Mouse (Mus musculus) hindbrain, embryonic 15.5 days (tissue): ENCODE data around the gene Fam20a. TPM values are rescaled to one million over a fixed set of nuclear protein-coding genes. Genes with fewer than 3 reads are reported as not detected.

Experiments
- ATAC-seq: fragments of 200-750 bp; cut with Nextera tagmentation; 2 replicates; pipeline ENCODE4 v1.8.0; 2017; ENCODE audit warnings: low read depth, moderate number of reproducible peaks, moderate TSS enrichment; ENCODE audit not compliant: low FRiP score
- H3K27ac ChIP-seq: fragments of 300-500 bp; sonication (generic); replicated peaks from 2 replicates; pipeline ENCODE4 v1.5.1; 2015; ENCODE audit warnings: mild to moderate bottlenecking, inconsistent platforms
- H3K27me3 ChIP-seq: fragments of 300-500 bp; sonication (generic); 2 replicates; pipeline ENCODE4 v1.6.1; 2015; ENCODE audit warnings: control low read depth, inconsistent platforms
- H3K36me3 ChIP-seq: fragments of 300-500 bp; sonication (generic); 2 replicates; pipeline ENCODE4 v1.6.1; 2015; ENCODE audit warnings: control low read depth, inconsistent platforms
- H3K4me1 ChIP-seq: fragments of 300-500 bp; sonication (generic); replicated peaks from 2 replicates; pipeline ENCODE4 v1.6.1; 2015; ENCODE audit warnings: control low read depth, inconsistent platforms
- H3K4me2 ChIP-seq: fragments of 300-500 bp; sonication (generic); 2 replicates; pipeline ENCODE4 v1.6.1; 2015; ENCODE audit warnings: moderate library complexity, mild to moderate bottlenecking, inconsistent platforms
- H3K4me3 ChIP-seq: fragments of 300-500 bp; sonication (generic); 2 replicates; pipeline ENCODE4 v1.5.1; 2015; ENCODE audit warnings: mild to moderate bottlenecking, inconsistent platforms
- H3K9ac ChIP-seq: fragments of 300-500 bp; sonication (generic); 2 replicates; pipeline ENCODE4 v1.6.1; 2015; ENCODE audit warnings: inconsistent platforms
- H3K9me3 ChIP-seq: fragments of 300-500 bp; sonication (generic); 2 replicates; pipeline ENCODE4 v1.6.1; 2016; ENCODE audit warnings: control low read depth, inconsistent platforms
- WGBS: fragments of 180-500 bp; shearing (Covaris S2); methylation state at CpG from one replicate; pipeline ENCODE4 v1.1.7; 2015; 5-methylcytosine and 5-hydroxymethylcytosine counted together
- polyA plus RNA-seq: library from polyadenylated mRNA; unstranded; fragments of >200 nt; fragmentation: Nextera tagmentation; extraction: Ambion mirVana; gene quantifications from 2 replicates; pipeline ENCODE4 v1.2.1, GENCODE M21; 2015

The Fam20a gene
- polyA plus RNA-seq, 1 experiment from 2014 or later: 5.5 TPM

DNA sequence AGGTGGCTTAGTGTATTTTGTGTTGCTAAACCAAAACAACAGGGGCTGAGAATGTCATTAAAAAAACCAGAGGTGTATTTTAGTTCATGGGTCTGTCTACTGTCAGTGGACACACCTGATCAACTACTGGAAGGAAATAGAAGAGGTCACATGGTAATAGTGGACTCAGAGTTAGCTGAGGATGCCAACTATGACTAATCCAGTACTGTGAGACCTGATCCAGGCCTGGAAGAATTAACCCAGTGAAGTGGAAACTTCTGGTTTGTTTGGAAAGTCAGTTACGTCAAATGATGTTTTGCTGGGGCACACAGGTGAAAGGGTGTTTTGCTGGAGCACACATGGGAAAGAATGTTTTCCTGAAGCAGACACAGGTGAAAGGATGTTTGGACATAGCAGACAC is 12.3 kb upstream of the Fam20a start:
- Histone ChIP-seq H3K4me1 (no peaks in the 10 kb centered on the region), H3K27ac (no peak overlapping the region), H3K9me3 (no peaks in the 10 kb centered on the region), H3K36me3 (no peaks in the 10 kb centered on the region), H3K4me3 (no peak overlapping the region), H3K27me3 (no peaks in the 10 kb centered on the region), H3K4me2 (no peak overlapping the region), H3K9ac (no peak overlapping the region)
- no peak for ATAC-seq
- WGBS: 92% methylated on average over 1 of the region's 1 CpGs

DNA sequence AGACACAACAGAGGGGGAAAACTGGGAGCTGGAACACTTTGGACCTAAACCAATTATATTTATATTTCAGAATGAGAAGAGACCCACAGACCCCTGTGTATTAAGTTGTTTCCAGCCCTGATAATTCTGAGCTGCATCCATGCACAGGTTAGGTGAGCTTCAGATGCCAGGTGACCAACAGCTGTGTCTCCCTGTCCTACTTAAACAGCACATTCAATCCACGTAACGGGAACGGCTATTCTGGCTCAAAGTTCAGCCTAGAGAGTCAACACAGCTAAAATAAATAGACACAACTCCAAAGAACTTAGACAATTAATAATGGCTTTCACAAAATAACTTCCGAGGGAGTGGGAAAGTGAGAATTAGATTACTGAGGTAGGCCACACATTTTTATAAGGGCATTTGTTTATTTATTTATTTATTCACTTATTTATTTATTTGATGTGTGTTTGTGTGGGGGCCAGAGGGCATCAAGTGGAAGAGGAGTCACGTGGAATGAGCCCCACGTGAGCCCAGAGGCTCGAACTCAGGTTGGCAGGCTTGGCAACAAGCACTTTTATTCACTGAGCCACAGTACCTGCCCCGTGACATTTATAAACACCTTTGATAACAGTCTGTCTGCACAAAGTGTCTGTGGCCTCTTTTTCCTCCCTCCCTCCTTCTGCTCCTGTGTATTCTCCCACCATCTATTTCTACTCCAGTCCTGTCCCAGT is 10.8 kb upstream of the Fam20a start:
- 85% methylated on average over 8 of the region's 8 CpGs for WGBS
- Histone ChIP-seq H3K9me3 (no peaks in the 10 kb centered on the region), H3K36me3 (no peaks in the 10 kb centered on the region), H3K4me3 (no peak overlapping the region), H3K27me3 (no peaks in the 10 kb centered on the region), H3K9ac (no peak overlapping the region), H3K4me1 (0 out of 2 replicates have a peak, but pooled peaks cover 3% of the 10 kb centered on the region), H3K4me2 (no peak overlapping the region), H3K27ac (no peak overlapping the region)
- ATAC-seq: no peak

DNA sequence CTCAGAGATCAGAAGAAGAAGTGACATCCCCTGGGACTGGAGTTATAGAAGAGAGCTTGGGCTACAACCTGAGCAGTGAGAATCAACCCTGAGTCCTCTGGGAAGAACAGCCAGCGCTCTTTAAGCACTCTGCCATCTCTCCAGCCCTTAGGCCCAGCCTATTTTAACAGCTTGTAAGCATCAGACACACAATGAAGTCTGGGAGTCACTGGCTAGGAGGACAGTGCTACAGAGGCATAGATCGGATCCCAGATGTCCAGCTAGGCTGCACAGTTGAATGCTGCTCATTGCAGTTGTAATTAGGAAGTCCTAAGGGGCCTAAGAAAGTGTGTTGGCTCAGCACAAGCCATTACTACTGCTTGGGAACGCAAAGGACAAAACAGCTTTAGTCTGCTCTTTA is 6.3 kb upstream of the Fam20a start:
- H3K27ac ChIP-seq: no peak overlapping the region
- no peak overlapping the region for H3K4me3 ChIP-seq
- WGBS: 61% methylated on average over 3 of the region's 3 CpGs
- no peaks in the 10 kb centered on the region for H3K27me3 ChIP-seq
- ATAC-seq: no peak
- 0 out of 2 replicates have a peak, but pooled peaks cover 3% of the 10 kb centered on the region for H3K4me1 ChIP-seq
- H3K9me3 ChIP-seq: no peaks in the 10 kb centered on the region
- H3K4me2 ChIP-seq: no peak overlapping the region
- no peak overlapping the region for H3K9ac ChIP-seq
- no peaks in the 10 kb centered on the region for H3K36me3 ChIP-seq

DNA sequence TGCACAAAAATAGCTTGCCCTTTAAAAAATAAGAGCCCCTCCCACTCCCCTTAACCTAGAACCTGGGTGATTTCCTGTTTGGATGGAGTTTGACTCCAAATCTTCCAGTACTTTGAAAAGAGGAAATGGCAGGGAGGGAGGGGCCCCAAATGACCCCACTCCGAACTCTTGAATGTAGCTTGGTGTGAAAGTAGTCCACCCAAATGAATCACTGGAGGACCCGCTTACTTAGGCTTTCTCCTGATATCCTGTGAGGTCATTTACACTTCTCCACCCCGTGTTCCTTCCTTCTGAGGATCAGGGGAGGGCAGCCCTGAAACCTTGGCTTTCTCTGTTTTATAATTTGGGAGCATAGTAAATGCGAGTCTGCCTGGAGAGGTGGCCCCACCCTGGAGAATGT is 632 bp upstream of the Fam20a start:
- peaks cover 3% of the 10 kb centered on the region; the same call in 1 of the 2 replicates for H3K27me3 ChIP-seq
- no peak overlapping the region for H3K9ac ChIP-seq
- no peak overlapping the region for H3K27ac ChIP-seq
- H3K4me2 ChIP-seq: peak overlapping the region; percentile 94
- H3K9me3 ChIP-seq: no peaks in the 10 kb centered on the region
- peak overlapping the region; percentile 50; the same call in 1 of the 2 replicates for H3K4me3 ChIP-seq
- H3K36me3 ChIP-seq: no peaks in the 10 kb centered on the region
- no peak for ATAC-seq
- WGBS: 59% methylated on average over 4 of the region's 4 CpGs
- H3K4me1 ChIP-seq: peaks cover 24% of the 10 kb centered on the region

DNA sequence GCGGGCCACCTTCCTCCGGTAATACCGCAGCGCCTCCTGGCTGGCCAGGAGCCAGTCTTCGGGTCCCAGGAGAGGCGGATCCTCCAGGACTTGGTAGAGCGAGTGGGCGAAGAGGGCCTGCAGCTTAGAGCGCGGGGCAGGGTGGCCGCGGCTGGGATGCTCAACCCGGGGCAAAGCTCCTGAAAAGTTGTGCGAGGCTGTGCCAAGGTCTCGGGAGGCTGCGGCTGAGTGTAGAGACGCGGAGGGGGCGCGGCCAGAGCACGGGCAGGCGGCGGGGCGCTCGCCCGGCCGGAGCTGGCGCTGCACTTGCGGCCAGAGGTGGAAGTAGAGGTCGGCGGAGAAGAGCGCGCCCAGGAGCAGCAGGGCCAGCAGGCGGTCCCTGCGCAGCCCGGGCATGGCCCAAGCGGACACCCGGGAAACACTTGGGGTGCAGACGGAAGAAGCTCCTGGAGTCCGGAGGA is 729 bp downstream of the Fam20a start:
- Histone ChIP-seq H3K36me3 (no peaks in the 10 kb centered on the region), H3K9ac (peak overlapping the region; percentile 51), H3K9me3 (no peaks in the 10 kb centered on the region), H3K4me2 (peak overlapping the region; percentile 94), H3K27ac (peak overlapping the region; percentile 60), H3K4me1 (peaks cover 30% of the 10 kb centered on the region), H3K4me3 (peak overlapping the region; percentile 50), H3K27me3 (peaks cover 3% of the 10 kb centered on the region; the same call in 1 of the 2 replicates)
- WGBS: under 1% methylated on average over 40 of the region's 40 CpGs
- peak; percentile 45; the same call in 1 of the 2 replicates for ATAC-seq

DNA sequence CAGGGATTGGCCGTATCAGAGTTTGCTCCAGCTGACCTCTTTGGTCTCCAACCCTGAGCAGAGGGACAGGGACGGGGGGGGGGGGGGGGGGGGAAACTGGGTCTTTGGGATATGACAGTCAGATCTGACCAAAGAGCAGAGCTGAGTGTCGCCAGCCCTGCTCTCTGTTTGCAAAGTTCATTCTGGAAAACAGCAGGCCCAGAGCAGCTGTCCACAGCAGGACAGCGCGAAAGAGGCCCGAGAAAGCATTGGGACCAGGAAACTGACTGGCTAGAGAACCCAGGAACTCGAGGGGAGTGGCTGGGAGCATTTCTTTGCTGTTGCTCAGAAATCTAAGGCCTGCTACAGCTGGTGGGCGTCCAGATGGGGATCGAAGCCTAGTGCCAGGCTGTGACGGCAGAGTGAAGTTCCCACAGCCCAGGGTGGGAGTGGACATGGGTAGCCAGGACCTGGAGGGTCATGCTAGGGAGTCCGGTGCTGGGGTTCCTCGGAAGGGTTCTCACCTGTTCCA is 1.2 kb downstream of the Fam20a start:
- H3K36me3 ChIP-seq: no peaks in the 10 kb centered on the region
- peaks cover 30% of the 10 kb centered on the region for H3K4me1 ChIP-seq
- peak overlapping the region; percentile 51; the same call in 1 of the 2 replicates for H3K9ac ChIP-seq
- H3K27me3 ChIP-seq: peaks cover 3% of the 10 kb centered on the region; the same call in 1 of the 2 replicates
- 0 out of 2 replicates have a peak, but pooled peaks have one; percentile 28 for ATAC-seq
- peak overlapping the region; percentile 50 for H3K4me3 ChIP-seq
- H3K4me2 ChIP-seq: peak overlapping the region; percentile 94
- 17% methylated on average over 12 of the region's 12 CpGs for WGBS
- H3K27ac ChIP-seq: peak overlapping the region; percentile 60
- no peaks in the 10 kb centered on the region for H3K9me3 ChIP-seq

DNA sequence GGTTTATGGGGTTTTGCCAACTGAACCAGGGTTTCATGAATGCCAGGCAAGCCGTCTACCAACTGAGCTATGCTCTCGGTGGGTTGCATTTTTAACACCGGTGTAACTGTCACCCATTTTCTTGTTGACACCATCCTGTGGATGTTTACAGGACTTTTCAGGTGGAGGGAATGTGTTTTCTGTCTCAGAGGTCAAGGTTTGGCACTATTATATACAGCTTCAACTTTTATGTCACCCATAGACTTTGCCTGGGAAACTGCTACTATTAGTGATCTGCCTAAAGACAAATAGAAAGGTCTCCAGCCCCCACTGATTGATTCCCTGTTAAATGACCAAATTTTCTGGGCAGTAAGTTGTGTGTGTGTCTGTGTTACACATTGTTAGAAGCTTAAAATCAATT is 2.7 kb downstream of the Fam20a start:
- ATAC-seq: no peak
- Histone ChIP-seq H3K4me1 (peaks cover 33% of the 10 kb centered on the region), H3K4me3 (no peak overlapping the region), H3K9ac (no peak overlapping the region), H3K27ac (no peak overlapping the region), H3K9me3 (no peaks in the 10 kb centered on the region), H3K36me3 (no peaks in the 10 kb centered on the region), H3K27me3 (peaks cover 3% of the 10 kb centered on the region; the same call in 1 of the 2 replicates), H3K4me2 (peak overlapping the region; percentile 94; the same call in 1 of the 2 replicates)
- 75% methylated on average over 3 of the region's 3 CpGs for WGBS

DNA sequence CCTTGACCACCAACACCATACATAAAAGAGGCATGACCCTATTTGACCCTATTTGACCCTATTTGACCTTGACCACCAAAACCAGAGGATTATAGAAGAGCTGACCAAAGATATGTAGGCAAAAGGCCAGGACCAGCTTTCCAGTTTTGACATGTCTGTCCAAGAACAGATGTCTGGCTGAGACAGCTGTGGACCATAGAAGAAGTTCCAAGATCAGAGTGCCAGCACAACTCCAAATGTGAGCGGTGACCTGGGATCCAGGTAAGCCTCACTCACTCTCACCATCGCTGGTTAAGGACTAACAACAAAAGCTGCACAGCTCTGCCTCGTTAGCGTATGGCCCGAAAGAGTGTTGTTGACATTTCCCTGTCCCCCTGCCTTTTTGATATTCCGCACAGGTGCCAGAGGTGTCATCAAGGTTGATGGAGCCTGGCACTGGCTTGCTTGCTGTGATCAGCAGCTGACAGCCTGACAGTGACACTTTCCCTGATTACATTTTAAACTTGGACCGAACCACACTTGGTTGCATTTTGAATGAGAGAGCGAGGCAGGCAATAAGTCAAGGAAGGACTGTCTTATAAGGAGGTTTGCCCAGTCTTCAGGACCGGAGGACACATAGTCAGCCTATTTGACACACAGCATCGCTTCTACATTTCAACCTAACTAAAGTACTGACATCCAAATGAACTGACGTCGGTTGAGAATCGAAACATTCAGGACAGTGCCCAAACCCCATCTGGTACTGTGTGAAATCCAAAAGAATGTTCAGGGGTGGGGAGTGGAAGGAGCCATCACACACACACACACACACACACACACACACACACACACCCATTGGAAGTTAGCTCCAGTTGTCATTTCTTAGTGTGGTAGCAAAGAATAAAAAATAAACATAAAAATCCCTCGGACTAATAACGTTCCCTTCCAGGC is 3.8 kb downstream of the Fam20a start:
- no peaks in the 10 kb centered on the region for H3K9me3 ChIP-seq
- peaks cover 3% of the 10 kb centered on the region; the same call in 1 of the 2 replicates for H3K27me3 ChIP-seq
- WGBS: 80% methylated on average over 15 of the region's 15 CpGs
- peaks cover 35% of the 10 kb centered on the region for H3K4me1 ChIP-seq
- H3K4me2 ChIP-seq: no peak overlapping the region
- no peaks in the 10 kb centered on the region for H3K36me3 ChIP-seq
- H3K4me3 ChIP-seq: no peak overlapping the region
- no peak for ATAC-seq
- no peak overlapping the region for H3K27ac ChIP-seq
- no peak overlapping the region for H3K9ac ChIP-seq

DNA sequence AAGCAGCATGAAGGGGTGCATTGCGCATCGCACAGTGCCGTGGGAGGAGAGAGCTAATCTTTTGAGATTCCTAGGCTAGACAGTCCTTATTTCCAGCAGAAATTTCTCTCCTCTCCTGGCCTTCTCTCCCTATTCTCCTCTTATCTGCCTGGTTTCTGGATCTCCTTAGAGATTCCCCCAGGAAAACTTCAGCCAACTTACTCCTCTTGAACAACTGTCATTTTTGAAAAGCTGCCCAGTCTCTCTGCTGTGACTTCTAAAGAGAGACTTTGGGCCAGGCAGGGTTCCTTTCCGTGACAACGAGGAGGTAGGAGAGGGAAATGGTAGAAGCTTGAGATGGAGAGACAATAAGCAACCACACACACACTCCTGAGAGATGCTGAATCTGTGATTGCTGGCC is 4.6 kb downstream of the Fam20a start:
- ATAC-seq: no peak
- Histone ChIP-seq H3K4me3 (no peak overlapping the region), H3K36me3 (no peaks in the 10 kb centered on the region), H3K9me3 (no peaks in the 10 kb centered on the region), H3K4me2 (no peak overlapping the region), H3K4me1 (peaks cover 31% of the 10 kb centered on the region), H3K27ac (no peak overlapping the region; the same call in 1 of the 2 replicates), H3K27me3 (no peaks in the 10 kb centered on the region), H3K9ac (no peak overlapping the region)
- WGBS: 80% methylated on average over 5 of the region's 5 CpGs

DNA sequence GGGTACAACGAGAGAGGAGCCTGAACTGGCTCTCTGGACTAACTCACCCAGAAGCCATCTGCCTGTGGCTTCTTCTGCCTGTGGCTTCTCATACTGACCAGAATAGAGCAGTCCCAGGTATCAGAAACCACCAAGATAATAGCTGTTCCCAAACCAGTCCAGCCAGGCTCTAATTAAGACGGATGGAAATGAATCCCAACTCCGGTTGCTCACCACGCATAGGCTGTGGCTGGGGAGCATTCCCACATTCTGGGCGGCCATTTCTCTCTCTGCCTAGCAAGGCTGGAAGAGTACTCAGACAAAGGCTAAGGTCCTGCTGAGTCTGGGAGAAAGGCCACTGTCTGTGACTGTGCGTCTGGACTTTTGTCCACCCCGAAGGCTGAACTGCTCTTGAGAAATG is 5.1 kb downstream of the Fam20a start:
- Histone ChIP-seq H3K36me3 (no peaks in the 10 kb centered on the region), H3K4me1 (peaks cover 26% of the 10 kb centered on the region), H3K4me3 (no peak overlapping the region), H3K9me3 (no peaks in the 10 kb centered on the region), H3K4me2 (no peak overlapping the region), H3K9ac (no peak overlapping the region), H3K27ac (no peak overlapping the region), H3K27me3 (no peaks in the 10 kb centered on the region)
- ATAC-seq: no peak
- WGBS: 60% methylated on average over 7 of the region's 7 CpGs

DNA sequence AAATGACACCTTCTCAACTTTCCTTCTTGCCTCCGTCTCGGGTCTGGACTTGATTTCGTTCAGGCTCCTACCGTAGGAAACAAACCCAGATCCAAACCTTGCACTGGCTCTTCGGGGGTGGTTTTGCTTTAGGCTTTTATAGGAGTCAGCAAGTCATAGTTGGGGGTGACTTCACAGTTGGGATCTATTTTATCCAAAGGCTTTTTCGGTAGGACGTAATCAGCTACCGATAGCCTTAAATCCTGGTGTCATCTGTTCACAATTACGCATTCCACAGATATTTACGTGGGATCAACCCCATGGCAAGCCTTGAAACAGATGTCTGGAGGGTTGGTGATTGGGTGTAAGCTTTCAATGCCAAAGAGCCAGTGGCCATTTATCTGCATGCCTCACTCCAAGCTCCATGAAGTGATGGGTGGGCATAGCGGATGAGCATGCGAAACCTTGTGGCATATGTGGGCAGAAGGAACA is 6.7 kb downstream of the Fam20a start:
- Histone ChIP-seq H3K27me3 (no peaks in the 10 kb centered on the region), H3K9me3 (no peaks in the 10 kb centered on the region), H3K27ac (no peak overlapping the region), H3K4me3 (no peak overlapping the region), H3K36me3 (no peaks in the 10 kb centered on the region), H3K9ac (no peak overlapping the region), H3K4me2 (no peak overlapping the region), H3K4me1 (peaks cover 14% of the 10 kb centered on the region)
- 89% methylated on average over 12 of the region's 12 CpGs for WGBS
- no peak for ATAC-seq
